Mouse (Mus musculus) left cerebral cortex, postnatal 4 days (tissue): ENCODE results near the gene Elmsan1. TPM values are rescaled to one million over a fixed set of nuclear protein-coding genes. Genes with fewer than 3 reads are reported as not detected.
A peak's percentile ranks its signal among the peaks of the same experiment; 100 is the strongest.
"Not testable (repeated sequence)": the region's sequence is repeated elsewhere in the genome, so short reads cannot be mapped to it uniquely, and the experiment has no call there.

Source experiments
- DNase-seq: peaks from one replicate; pipeline ENCODE4 v3.0.0-alpha.2; 2022
- intact Hi-C: fragments of 180-260 bp; cut with DNase I; formaldehyde crosslinking; loops from one replicate; pipeline ENCODE4 v1.15.1; 2025
- total RNA-seq, 2 experiments: library from RNA; stranded (reverse); gene quantifications; 2 replicates each; pipeline ENCODE4 v1.2.3; 2021

Gene Elmsan1
- 10 to 100 TPM; 12.9 to 14.9 TPM for total RNA-seq

GRCm38 (mm10) chr12:84218289-84219120 is at the start of gene Elmsan1:
Gene Elmsan1 (minus strand): TSS chr12:84218881.
- peak; percentile 68 for DNase-seq
- intact Hi-C loops, result no loop called here

- intact Hi-C loops, result no loop called here
- DNase-seq, result no peak
Observed at GRCm38 (mm10) chr12:84267264-84267663, 48.6 kb upstream of the Elmsan1 start.

- DNase-seq, result no peak
- intact Hi-C loops, result no loop called here
Observed at GRCm38 (mm10) chr12:84260363-84260762, 41.7 kb upstream of the Elmsan1 start.

- intact Hi-C loops, result no loop called here
- DNase-seq, result no peak
Observed at GRCm38 (mm10) chr12:84254886-84255285, 36.2 kb upstream of the Elmsan1 start.

- intact Hi-C loops, result no loop called here
- no peak for DNase-seq
Observed at GRCm38 (mm10) chr12:84252811-84253210, 34.1 kb upstream of the Elmsan1 start.

GRCm38 (mm10) chr12:84249217-84249616 is 30.5 kb upstream of the Elmsan1 start:
- intact Hi-C loops, result no loop called here

GRCm38 (mm10) chr12:84245683-84246082 is 27.0 kb upstream of the Elmsan1 start:
- no peak for DNase-seq
- intact Hi-C loops, result no loop called here

More at GRCm38 (mm10) chr12:84249217-84249616, 30.5 kb upstream of the Elmsan1 start:
- DNase-seq, result peak; percentile 72

- DNase-seq, result no peak
- intact Hi-C loops, result no loop called here
Observed at GRCm38 (mm10) chr12:84243076-84243770, 24.5 kb upstream of the Elmsan1 start.

GRCm38 (mm10) chr12:84237036-84237435 is 18.4 kb upstream of the Elmsan1 start:
- DNase-seq, intact Hi-C loops: not testable (repeated sequence)

GRCm38 (mm10) chr12:84235981-84236752 is 17.5 kb upstream of the Elmsan1 start:
- DNase-seq, result no peak
- intact Hi-C loops, result no loop called here

- intact Hi-C loops, result no loop called here
- no peak for DNase-seq
Observed at GRCm38 (mm10) chr12:84235577-84235976, 16.9 kb upstream of the Elmsan1 start.

GRCm38 (mm10) chr12:84233488-84234100 is 14.9 kb upstream of the Elmsan1 start:
- no peak for DNase-seq

GRCm38 (mm10) chr12:84226117-84226840 is 7.6 kb upstream of the Elmsan1 start:
- DNase-seq, result no peak
- intact Hi-C loops, result no loop called here

More at GRCm38 (mm10) chr12:84233488-84234100, 14.9 kb upstream of the Elmsan1 start:
- intact Hi-C loops, result no loop called here

- peak; percentile 15 for DNase-seq
- intact Hi-C loops, result no loop called here
Observed at GRCm38 (mm10) chr12:84222405-84222961, 3.8 kb upstream of the Elmsan1 start.

- intact Hi-C loops, result no loop called here
- no peak for DNase-seq
Observed at GRCm38 (mm10) chr12:84220951-84221891, 2.5 kb upstream of the Elmsan1 start.

GRCm38 (mm10) chr12:84220515-84220914 is 1.8 kb upstream of the Elmsan1 start:
- no peak for DNase-seq
- intact Hi-C loops, result no loop called here

GRCm38 (mm10) chr12:84219121-84219561 is 460 bp upstream of the Elmsan1 start:
- intact Hi-C loops, result no loop called here

GRCm38 (mm10) chr12:84217508-84218131 is 1.1 kb downstream of the Elmsan1 start:
- intact Hi-C loops, result no loop called here
- peak; percentile 35 for DNase-seq

More at GRCm38 (mm10) chr12:84219121-84219561, 460 bp upstream of the Elmsan1 start:
- DNase-seq, result no peak
